Mouse (Mus musculus) ES-E14 (cell line): ENCODE results near the gene Tmed1. TPM values are rescaled to one million over a fixed set of nuclear protein-coding genes. Genes with fewer than 3 reads are reported as not detected.
"Not testable (repeated sequence)": the region's sequence is repeated elsewhere in the genome, so short reads cannot be mapped to it uniquely, and the experiment has no call there.

Experiments
- DNase-seq: peaks from one replicate; pipeline ENCODE4 v3.0.0-alpha.2; 2013; ENCODE audit warnings: low read depth, low spot score
- H3K27ac ChIP-seq: 2 replicates; pipeline ENCODE4 v1.5.1; 2012; ENCODE audit warnings: low read depth, mild to moderate bottlenecking, low read length, moderate library complexity, mixed read lengths; ENCODE audit not compliant: poor library complexity, insufficient read depth, severe bottlenecking
- H3K36me3 ChIP-seq: 2 replicates; pipeline ENCODE4 v1.6.1; 2012; ENCODE audit warnings: mild to moderate bottlenecking, low read length, moderate library complexity, mixed read lengths; ENCODE audit not compliant: control insufficient read depth, poor library complexity, insufficient read depth, severe bottlenecking
- H3K4me1 ChIP-seq, 2 experiments: fragments of 150-350 bp in 1 of 2; sonication (generic) in 1 of 2; 2 replicates each; pipeline ENCODE4 v1.6.1; 2012; ENCODE audit warnings: low read length in 2 of 2, mild to moderate bottlenecking in 1 of 2, mixed read lengths in 1 of 2; ENCODE audit not compliant: control insufficient read depth in 2 of 2, insufficient read depth in 2 of 2, poor library complexity in 1 of 2
- H3K4me3 ChIP-seq, 2 experiments: fragments of 150-350 bp in 1 of 2; sonication (generic) in 1 of 2; 2 replicates each; pipeline ENCODE4 v1.5.1; 2012; ENCODE audit warnings: low read length in 2 of 2, low read depth in 1 of 2, mild to moderate bottlenecking in 1 of 2, mixed read lengths in 1 of 2; ENCODE audit not compliant: insufficient read depth in 1 of 2, poor library complexity in 1 of 2, severe bottlenecking in 1 of 2
- H3K9ac ChIP-seq: 2 replicates; pipeline ENCODE4 v1.6.1; 2012; ENCODE audit warnings: low read depth, mild to moderate bottlenecking, low read length, mixed read lengths; ENCODE audit not compliant: poor library complexity, insufficient read depth, severe bottlenecking
- H3K9me3 ChIP-seq: fragments of 150-350 bp; sonication (generic); 2 replicates; pipeline ENCODE4 v1.6.1; 2012; ENCODE audit warnings: low read depth, mild to moderate bottlenecking, low read length; ENCODE audit not compliant: control insufficient read depth, insufficient read depth
- CHD2 ChIP-seq: IDR thresholded peaks from 2 replicates; pipeline ENCODE4 v1.6.1; 2014; ENCODE audit warnings: mild to moderate bottlenecking, low read depth, low read length, inconsistent platforms
- HCFC1 ChIP-seq: IDR thresholded peaks from 2 replicates; pipeline ENCODE4 v1.6.1; 2012; ENCODE audit warnings: low read length, inconsistent platforms, borderline replicate concordance; ENCODE audit not compliant: insufficient read depth
- MAFK ChIP-seq: IDR thresholded peaks from 2 replicates; pipeline ENCODE4 v1.6.1; 2014; ENCODE audit warnings: mild to moderate bottlenecking, low read depth, low read length, inconsistent platforms; ENCODE audit not compliant: insufficient read depth
- ZC3H11A ChIP-seq: IDR thresholded peaks from 2 replicates; pipeline ENCODE4 v1.6.1; 2012; ENCODE audit warnings: low read depth, mild to moderate bottlenecking, inconsistent platforms, low read length, borderline replicate concordance
- ZNF384 ChIP-seq: IDR thresholded peaks from 2 replicates; pipeline ENCODE4 v1.6.1; 2012; ENCODE audit warnings: low read depth, low read length, inconsistent platforms
- in situ Hi-C, 2 experiments: fragments of 600-800 bp; cut with MboI; formaldehyde crosslinking; loops; one replicate each; pipeline ENCODE4 v1.15.1; 2025; ENCODE audit warnings: low sequenced_read_pairs in 2 of 2, inconsistent platforms in 1 of 2; ENCODE audit not compliant: unreplicated experiment in 2 of 2
- total RNA-seq: library from RNA; depleted of rRNA; stranded (reverse); fragments of 300-350 nt; gene quantifications from 2 replicates; pipeline ENCODE4 v1.2.3, GENCODE M21; 2012

Gene Tmed1
- total RNA-seq, 1 experiment, result 133 TPM

DNA sequence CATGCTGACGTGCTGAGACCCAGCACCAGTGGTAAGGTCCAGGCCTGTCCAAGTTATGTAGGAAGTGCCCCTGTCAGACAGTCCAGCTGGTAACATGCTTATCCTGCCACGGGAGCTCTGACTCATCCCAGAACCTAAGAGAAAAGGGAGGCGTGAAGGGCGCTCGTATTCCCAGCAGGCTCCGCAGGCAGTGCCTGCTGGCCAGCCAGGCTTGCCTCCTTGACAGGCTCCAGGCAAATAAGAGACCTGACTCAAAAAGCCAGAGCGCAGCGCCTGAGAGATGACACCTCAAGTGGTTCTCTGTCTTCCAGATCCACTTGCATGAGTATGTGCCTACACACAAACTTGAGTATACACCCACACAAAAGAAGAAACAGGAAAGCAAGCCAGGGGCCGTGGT lies 15.3 kb downstream of the Tmed1 start:
- no peak overlapping the region for H3K27ac ChIP-seq

DNA sequence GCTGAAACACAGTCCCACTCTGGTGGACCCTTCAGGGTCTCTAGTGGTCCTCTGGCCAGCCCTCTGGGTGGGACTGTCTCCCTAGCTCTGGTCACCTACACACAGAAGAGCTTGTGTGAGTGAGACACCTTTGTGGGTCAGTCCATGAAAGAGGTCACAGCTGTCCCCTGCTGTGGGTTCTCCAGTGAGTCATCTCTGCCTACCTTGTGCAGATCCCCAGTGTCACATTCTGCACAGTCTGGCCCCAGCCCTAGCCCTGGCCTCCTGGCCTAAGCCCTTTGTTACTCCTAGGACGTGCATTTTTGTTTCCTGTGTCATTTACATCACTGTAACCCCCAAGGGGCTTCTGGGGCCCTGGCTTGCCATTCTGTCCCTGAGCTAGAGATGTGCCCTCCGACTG lies 16.1 kb downstream of the Tmed1 start:
- in situ Hi-C loops, result no loop called here
- Histone ChIP-seq H3K9me3 (no peaks in the 10 kb centered on the region), H3K9ac (no peak overlapping the region), H3K36me3 (peaks cover 19% of the 10 kb centered on the region), H3K27ac (no peak overlapping the region), H3K4me1 (peaks cover 0 to 23% of the 10 kb centered on the region in 2 experiments; a peak in 2 of 4 replicates), H3K4me3 (no peak overlapping the region)
- no peak for DNase-seq
- no peak for TF ChIP-seq ZC3H11A
- no peak for TF ChIP-seq MAFK
- no peak for TF ChIP-seq ZNF384
- no peak for TF ChIP-seq CHD2
- TF ChIP-seq HCFC1, result no peak

More for the DNA sequence above, 15.3 kb downstream of the Tmed1 start:
- Histone ChIP-seq H3K9me3 (no peaks in the 10 kb centered on the region), H3K4me3 (no peak overlapping the region), H3K36me3 (peaks cover 25% of the 10 kb centered on the region), H3K9ac (no peak overlapping the region), H3K4me1 (peaks cover 0 to 23% of the 10 kb centered on the region in 2 experiments; a peak in 2 of 4 replicates)
- in situ Hi-C loops, result no loop called here
- TF ChIP-seq ZC3H11A (no peak), HCFC1 (no peak), CHD2 (no peak), ZNF384 (no peak), MAFK (no peak)
- no peak for DNase-seq

DNA sequence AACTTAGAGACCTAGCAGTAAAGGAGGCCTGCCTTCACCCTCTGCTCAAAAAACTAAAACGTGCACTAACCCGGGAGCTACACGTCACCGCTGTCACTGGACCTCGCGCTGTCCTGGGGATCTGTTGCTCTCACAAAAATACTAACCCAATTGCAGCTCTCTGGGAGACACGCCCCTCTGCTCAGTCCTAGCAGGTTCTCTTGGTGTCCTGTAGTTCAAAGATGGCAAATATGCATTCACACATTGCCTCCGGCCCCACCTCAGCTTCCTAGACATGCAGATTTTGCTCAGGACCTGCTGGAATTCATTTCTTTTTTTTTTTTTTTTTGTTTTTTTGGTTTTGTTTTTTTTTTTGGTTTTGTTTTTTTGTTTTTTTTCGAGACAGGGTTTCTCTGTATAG lies 19.4 kb downstream of the Tmed1 start:
- DNase-seq, result no peak
- in situ Hi-C loops, result no loop called here
- Histone ChIP-seq H3K4me1 (peaks cover 0 to 18% of the 10 kb centered on the region in 2 experiments; a peak in 1 of 4 replicates), H3K9me3 (no peaks in the 10 kb centered on the region), H3K9ac (no peak overlapping the region), H3K27ac (no peak overlapping the region), H3K4me3 (no peak overlapping the region), H3K36me3 (peaks cover 24% of the 10 kb centered on the region)
- no peak for TF ChIP-seq CHD2

DNA sequence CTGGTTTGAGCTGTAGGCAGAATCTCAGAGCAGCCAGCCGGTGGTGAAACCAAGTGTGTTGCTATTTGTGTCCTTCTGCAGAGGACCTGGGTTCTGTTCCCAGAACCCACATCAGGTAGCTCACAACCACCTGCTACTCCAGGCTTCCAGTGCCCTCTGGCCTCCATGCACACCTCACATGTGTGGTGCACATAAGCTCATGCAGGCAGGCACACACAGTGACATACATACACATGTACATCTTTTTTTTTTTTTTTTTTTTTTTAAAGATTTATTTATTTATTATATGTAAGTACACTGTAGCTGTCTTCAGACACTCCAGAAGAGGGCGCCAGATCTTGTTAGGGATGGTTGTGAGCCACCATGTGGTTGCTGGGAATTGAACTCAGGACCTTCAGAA lies 21.8 kb downstream of the Tmed1 start:
- TF ChIP-seq ZNF384, result peak; percentile 64; the same call in 1 of the 2 replicates
- in situ Hi-C loops, result not testable (repeated sequence)
- peaks cover 33% of the 10 kb centered on the region for H3K36me3 ChIP-seq

DNA sequence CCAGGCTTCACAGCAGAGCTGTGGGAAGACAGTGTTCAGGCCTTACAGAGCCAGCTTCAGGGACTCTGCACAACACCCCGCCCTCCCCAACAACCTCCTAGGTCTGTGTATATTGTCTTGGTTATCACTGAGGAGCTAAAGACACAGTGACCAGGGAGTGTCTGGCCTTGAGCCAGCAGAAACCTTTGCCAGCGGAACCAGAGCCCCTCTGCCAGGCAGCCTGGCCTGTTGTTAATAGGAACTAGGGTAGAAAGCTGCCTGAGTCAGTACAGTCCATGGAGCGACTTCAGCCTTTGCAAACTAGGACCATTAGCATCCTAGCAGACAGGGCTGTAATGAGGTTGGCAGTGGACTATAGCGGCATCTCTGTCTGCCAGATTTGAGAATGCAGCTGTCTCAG lies 26.0 kb downstream of the Tmed1 start:
- TF ChIP-seq ZC3H11A (no peak), MAFK (no peak), CHD2 (no peak), ZNF384 (no peak), HCFC1 (no peak)
- Histone ChIP-seq H3K36me3 (peaks cover 50% of the 10 kb centered on the region), H3K27ac (no peak overlapping the region), H3K9ac (no peak overlapping the region), H3K9me3 (no peaks in the 10 kb centered on the region), H3K4me1 (no peaks in the 10 kb centered on the region), H3K4me3 (no peak overlapping the region)
- in situ Hi-C loops, result no loop called here
- DNase-seq, result no peak

More for the DNA sequence above, 21.8 kb downstream of the Tmed1 start:
- DNase-seq, H3K4me3 ChIP-seq, H3K9ac ChIP-seq, H3K4me1 ChIP-seq, H3K9me3 ChIP-seq, H3K27ac ChIP-seq: not testable (repeated sequence)
